Mouse (Mus musculus) heart, embryonic 10.5 days (tissue): ENCODE data around the gene Cd37. TPM values are rescaled to one million over a fixed set of nuclear protein-coding genes. Genes with fewer than 3 reads are reported as not detected.
A peak's percentile ranks its signal among the peaks of the same experiment; 100 is the strongest.

Experiments
- DNase-seq: peaks from one replicate; pipeline ENCODE4 v3.0.0-alpha.2; 2017; ENCODE audit warnings: low spot score
- H3K27ac ChIP-seq: fragments of 300-500 bp; sonication (generic); 2 replicates; pipeline ENCODE4 v1.5.1; 2016; ENCODE audit warnings: mild to moderate bottlenecking
- H3K27me3 ChIP-seq: fragments of 300-500 bp; sonication (generic); 2 replicates; pipeline ENCODE4 v1.6.1; 2016; ENCODE audit warnings: mild to moderate bottlenecking; ENCODE audit not compliant: poor library complexity, insufficient read depth, severe bottlenecking
- H3K36me3 ChIP-seq: fragments of 300-500 bp; sonication (generic); 2 replicates; pipeline ENCODE4 v1.6.1; 2016; ENCODE audit warnings: mild to moderate bottlenecking, moderate library complexity
- H3K4me1 ChIP-seq: fragments of 300-500 bp; sonication (generic); 2 replicates; pipeline ENCODE4 v1.6.1; 2016; ENCODE audit warnings: mild to moderate bottlenecking
- H3K4me3 ChIP-seq: fragments of 300-500 bp; sonication (generic); 2 replicates; pipeline ENCODE4 v1.5.1; 2016; ENCODE audit warnings: mild to moderate bottlenecking, moderate library complexity
- H3K9me3 ChIP-seq: fragments of 300-500 bp; sonication (generic); 2 replicates; pipeline ENCODE4 v1.6.1; 2016; ENCODE audit warnings: mild to moderate bottlenecking, moderate library complexity
- WGBS: fragments of 180-500 bp; shearing (Covaris S2); methylation state at CpG from one replicate; pipeline ENCODE4 v1.1.7; 2016; 5-methylcytosine and 5-hydroxymethylcytosine counted together
- polyA plus RNA-seq: library from polyadenylated mRNA; unstranded; fragments of >200 nt; fragmentation: Nextera tagmentation; extraction: Ambion mirVana; gene quantifications from 2 replicates; pipeline ENCODE4 v1.2.1, GENCODE M21; 2016

Cd37 gene
- polyA plus RNA-seq, 1 experiment from 2014 or later: 2.3 TPM

DNA sequence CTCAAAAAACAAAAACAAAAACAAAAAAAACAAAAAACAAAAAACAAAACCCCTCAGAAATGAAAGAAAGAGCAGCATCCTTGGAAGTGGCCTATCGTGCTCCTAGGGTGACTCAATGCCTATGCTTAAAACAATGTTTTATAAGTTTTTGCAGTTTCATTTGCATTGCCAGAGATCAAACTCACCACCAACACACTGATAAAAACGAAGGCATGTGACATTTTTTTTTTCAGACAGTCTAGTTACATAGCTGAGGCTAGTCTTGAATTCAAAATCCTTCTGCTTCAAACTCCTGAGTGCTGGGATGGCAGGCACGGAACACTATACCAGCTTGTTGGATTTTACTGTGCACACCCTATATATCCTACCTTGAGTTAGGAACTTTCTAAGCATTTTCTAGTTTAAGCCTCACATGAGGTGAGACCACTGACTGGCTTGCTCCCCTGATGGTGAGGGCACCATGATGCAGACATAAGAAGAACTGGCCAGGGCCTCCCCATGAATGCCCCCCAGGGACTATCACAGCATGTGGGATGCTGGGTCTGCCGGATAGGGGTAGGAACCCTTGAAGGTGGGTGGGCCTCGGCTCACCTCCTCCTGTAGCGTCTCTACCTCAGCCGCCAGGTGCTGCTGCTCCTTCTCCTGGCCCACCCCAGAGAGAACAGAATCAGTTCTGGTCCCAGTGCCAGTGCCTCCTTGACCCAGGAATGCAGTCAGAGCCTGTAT, 46.2 kb downstream of the Cd37 start:
- no peaks in the 10 kb centered on the region for H3K36me3 ChIP-seq
- WGBS: 78% methylated on average over 7 of the region's 7 CpGs
- peaks cover 75% of the 10 kb centered on the region for H3K27me3 ChIP-seq
- no peak for DNase-seq
- peak overlapping the region; percentile 62 for H3K27ac ChIP-seq
- H3K9me3 ChIP-seq: no peaks in the 10 kb centered on the region
- H3K4me1 ChIP-seq: peaks cover 52% of the 10 kb centered on the region
- H3K4me3 ChIP-seq: no peak overlapping the region

DNA sequence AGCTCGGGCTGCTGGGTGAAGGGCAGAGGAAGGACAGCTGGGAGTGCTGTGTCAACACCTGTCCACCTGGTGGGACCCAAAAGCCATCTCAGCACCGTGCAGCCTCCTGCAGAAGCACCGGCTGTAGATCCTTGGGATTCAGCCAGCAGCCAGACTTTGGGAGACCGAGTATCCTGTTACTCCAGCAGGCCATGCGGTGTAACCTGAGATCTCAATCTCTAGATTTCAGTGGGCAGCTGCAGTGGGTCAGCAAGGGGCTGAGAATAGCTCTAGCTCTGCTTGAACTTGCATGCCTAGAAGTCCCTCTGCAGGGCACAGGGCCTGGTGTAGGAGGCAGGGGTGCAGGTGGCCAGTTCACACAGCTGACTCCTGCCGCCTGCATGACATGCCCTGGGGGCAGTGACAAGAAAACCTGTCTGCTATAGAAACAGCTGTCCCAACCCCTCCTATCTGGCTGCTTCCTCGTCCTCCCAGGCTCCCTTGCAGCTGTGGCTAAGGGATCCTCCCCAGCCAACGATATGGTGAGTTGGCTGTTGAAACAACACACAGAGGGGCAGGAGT, 47.0 kb downstream of the Cd37 start:
- DNase-seq: no peak
- WGBS: 16% methylated on average over 8 of the region's 8 CpGs
- Histone ChIP-seq H3K36me3 (no peaks in the 10 kb centered on the region), H3K4me1 (peaks cover 47% of the 10 kb centered on the region), H3K4me3 (no peak overlapping the region; the same call in 1 of the 2 replicates), H3K27ac (peak overlapping the region; percentile 37; the same call in 1 of the 2 replicates), H3K9me3 (no peaks in the 10 kb centered on the region), H3K27me3 (peaks cover 79% of the 10 kb centered on the region)

DNA sequence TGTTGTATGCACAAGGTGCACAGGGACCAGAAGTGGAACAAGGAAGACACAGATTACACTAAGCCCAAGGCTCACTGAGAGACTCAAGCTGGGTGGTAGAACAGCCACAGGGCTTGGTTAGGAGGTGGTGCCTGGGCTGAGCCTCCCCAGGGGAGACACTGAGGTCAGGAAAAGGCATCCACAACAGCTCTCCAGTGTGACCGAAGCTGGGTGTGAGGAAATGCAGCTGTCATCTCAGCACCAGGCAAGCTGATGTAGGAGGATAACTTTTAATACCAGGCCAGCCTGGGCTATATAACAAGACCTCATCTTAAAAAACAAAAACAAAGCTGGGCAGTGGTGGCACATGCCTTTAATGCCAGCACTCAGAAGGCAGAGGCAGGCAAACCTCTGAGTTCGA, 47.8 kb downstream of the Cd37 start:
- no peak for DNase-seq
- WGBS: 61% methylated on average over 2 of the region's 2 CpGs
- H3K4me3 ChIP-seq: no peak overlapping the region
- H3K27me3 ChIP-seq: peaks cover 79% of the 10 kb centered on the region
- H3K9me3 ChIP-seq: no peaks in the 10 kb centered on the region
- H3K27ac ChIP-seq: 0 out of 2 replicates have a peak overlapping the region, but pooled peaks have one; percentile 11
- H3K4me1 ChIP-seq: peaks cover 41% of the 10 kb centered on the region
- no peaks in the 10 kb centered on the region for H3K36me3 ChIP-seq

DNA sequence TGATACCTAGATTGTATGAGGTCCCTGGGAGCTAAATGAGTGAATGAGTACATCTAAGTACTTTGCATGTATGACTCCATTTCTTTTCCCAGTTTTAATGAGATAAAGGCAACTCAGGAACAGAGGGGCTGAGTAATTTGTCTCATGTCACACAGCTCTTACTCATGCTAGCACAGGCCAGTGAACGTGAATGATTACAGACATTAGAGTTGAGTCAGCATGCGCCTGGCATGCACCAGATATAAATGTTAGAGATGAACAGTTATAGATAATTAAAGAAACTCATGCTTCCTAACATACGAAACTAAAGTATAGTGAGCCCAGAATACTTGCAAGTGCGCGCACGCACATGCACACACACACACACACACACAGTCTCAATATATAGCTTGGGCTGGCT, 48.7 kb downstream of the Cd37 start:
- peaks cover 84% of the 10 kb centered on the region for H3K27me3 ChIP-seq
- WGBS: 88% methylated on average over 6 of the region's 6 CpGs
- H3K9me3 ChIP-seq: no peaks in the 10 kb centered on the region

DNA sequence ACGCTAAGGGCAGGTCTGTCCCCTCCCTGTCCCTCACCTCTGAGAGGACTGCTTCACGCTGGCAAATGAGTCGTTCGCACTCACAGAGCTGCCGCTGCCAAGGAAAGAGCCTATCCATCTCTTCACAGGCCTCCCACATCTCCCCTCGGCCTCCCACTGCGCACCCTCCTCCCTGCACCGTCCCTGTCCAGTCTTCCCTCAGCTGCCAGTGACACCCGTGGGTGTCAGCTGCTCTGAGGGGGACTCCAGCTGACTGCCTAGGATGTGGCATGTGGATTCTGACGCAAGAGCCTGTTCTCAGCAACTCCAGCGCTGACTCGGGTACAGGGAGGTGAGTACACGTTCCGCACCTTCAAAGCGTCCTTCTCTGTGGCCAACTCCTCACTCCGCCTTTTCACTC, 49.3 kb downstream of the Cd37 start:
- 45% methylated on average over 16 of the region's 16 CpGs for WGBS
- Histone ChIP-seq H3K4me1 (peaks cover 28% of the 10 kb centered on the region), H3K9me3 (no peaks in the 10 kb centered on the region), H3K27me3 (peaks cover 89% of the 10 kb centered on the region), H3K36me3 (no peaks in the 10 kb centered on the region), H3K27ac (no peak overlapping the region), H3K4me3 (no peak overlapping the region)
- no peak for DNase-seq

More for the DNA sequence above, 48.7 kb downstream of the Cd37 start:
- Histone ChIP-seq H3K4me3 (no peak overlapping the region), H3K27ac (no peak overlapping the region), H3K4me1 (peaks cover 31% of the 10 kb centered on the region), H3K36me3 (no peaks in the 10 kb centered on the region)
- no peak for DNase-seq

DNA sequence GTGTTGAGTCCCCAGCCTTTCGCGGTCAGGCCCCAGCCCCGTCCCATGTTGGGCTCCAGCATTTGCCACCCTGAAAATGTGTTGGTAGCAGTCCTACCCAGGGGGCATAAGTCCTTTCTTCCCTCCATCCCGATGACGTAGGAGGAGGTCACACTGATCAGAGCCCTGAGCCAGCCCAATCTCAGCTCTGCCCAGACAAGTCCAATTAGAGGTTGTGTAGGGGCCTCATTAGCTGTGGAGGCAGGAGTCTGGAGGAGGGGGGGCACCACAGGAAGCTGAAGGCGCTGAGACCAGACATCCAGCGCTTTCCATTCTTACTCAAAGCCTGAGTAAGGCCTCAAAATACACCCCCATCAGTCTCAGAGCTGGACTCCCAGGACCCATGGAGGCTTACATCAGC, 53.0 kb downstream of the Cd37 start:
- Histone ChIP-seq H3K27ac (no peak overlapping the region), H3K4me3 (no peak overlapping the region), H3K36me3 (no peaks in the 10 kb centered on the region), H3K4me1 (peaks cover 22% of the 10 kb centered on the region), H3K27me3 (peaks cover 98% of the 10 kb centered on the region), H3K9me3 (no peaks in the 10 kb centered on the region)
- no peak for DNase-seq
- WGBS: 67% methylated on average over 7 of the region's 7 CpGs

DNA sequence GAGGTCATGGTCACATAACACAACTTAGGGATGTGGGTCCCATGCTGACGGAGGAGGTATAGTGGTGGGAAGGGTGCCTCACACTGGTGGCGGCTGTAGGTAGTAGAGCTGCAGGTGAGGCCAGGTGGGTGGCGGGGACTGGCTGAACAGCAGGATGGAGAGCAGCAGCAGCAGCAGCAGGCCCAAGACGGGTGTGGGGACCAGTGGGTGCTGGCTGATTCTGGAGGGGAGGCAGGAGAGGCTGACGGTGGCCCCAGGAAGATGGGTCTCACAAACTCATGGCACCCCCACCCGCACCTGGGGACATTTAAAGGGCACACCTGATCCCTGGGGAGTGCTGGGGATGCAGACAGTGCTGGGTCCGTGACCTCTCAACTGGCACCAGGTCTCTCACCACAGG, 55.2 kb downstream of the Cd37 start:
- peaks cover 99% of the 10 kb centered on the region for H3K27me3 ChIP-seq
- peaks cover 26% of the 10 kb centered on the region for H3K4me1 ChIP-seq

More for the DNA sequence above, 55.2 kb downstream of the Cd37 start:
- Histone ChIP-seq H3K36me3 (no peaks in the 10 kb centered on the region), H3K9me3 (no peaks in the 10 kb centered on the region), H3K27ac (no peak overlapping the region), H3K4me3 (no peak overlapping the region)
- WGBS: 64% methylated on average over 7 of the region's 7 CpGs
- DNase-seq: no peak

Other genes starting within 250 kb of the Cd37 start
- 61.8 and 71.1 TPM in 2 replicates for gene Irf3, start 241.5 kb downstream of the Cd37 start, polyA plus RNA-seq
- gene Bcl2l12, start 240.4 kb downstream of the Cd37 start, polyA plus RNA-seq: 44.9 and 57.9 TPM in 2 replicates
- 40.5 and 41.0 TPM in 2 replicates for gene Scaf1, start 222.8 kb downstream of the Cd37 start, polyA plus RNA-seq
- 50.5 and 57.5 TPM in 2 replicates for gene Rras, start 221.2 kb downstream of the Cd37 start, polyA plus RNA-seq
- gene Prr12, start 186.2 kb downstream of the Cd37 start, polyA plus RNA-seq: 8.8 and 13.3 TPM in 2 replicates
- 59.9 and 65.2 TPM in 2 replicates for gene Nosip, start 176.7 kb downstream of the Cd37 start, polyA plus RNA-seq
- 15.0 and 16.8 TPM in 2 replicates for gene Prrg2, start 176.4 kb downstream of the Cd37 start, polyA plus RNA-seq
- 270 and 314 TPM in 2 replicates for gene Rcn3, start 146.9 kb downstream of the Cd37 start, polyA plus RNA-seq
- gene Fcgrt, start 135.3 kb downstream of the Cd37 start, polyA plus RNA-seq: 7.8 and 10.2 TPM in 2 replicates
- gene Rps11, start 114.7 kb downstream of the Cd37 start, polyA plus RNA-seq: 1,266 and 1,534 TPM in 2 replicates
- gene Rpl13a, start 110.4 kb downstream of the Cd37 start, polyA plus RNA-seq: 873 and 1,060 TPM in 2 replicates
- 0.36 and 0.58 TPM in 2 replicates for gene Gm45713, start 102.9 kb downstream of the Cd37 start, polyA plus RNA-seq
- 2.5 and 3.1 TPM in 2 replicates for gene Flt3l, start 102.7 kb downstream of the Cd37 start, polyA plus RNA-seq
- gene Pih1d1, start 84.8 kb downstream of the Cd37 start, polyA plus RNA-seq: 97.8 and 102 TPM in 2 replicates
- 45.2 and 45.7 TPM in 2 replicates for gene Aldh16a1, start 84.5 kb downstream of the Cd37 start, polyA plus RNA-seq
- 0.76 and 1.4 TPM in 2 replicates for gene Slc17a7, start 75.2 kb downstream of the Cd37 start, polyA plus RNA-seq
- not detected in 2 replicates for gene Gfy, start 59.5 kb downstream of the Cd37 start, polyA plus RNA-seq
- 0.41 TPM in 1 of 2 replicates, not detected in the other for gene Pth2, start 58.1 kb downstream of the Cd37 start, polyA plus RNA-seq
- 0.69 and 0.88 TPM in 2 replicates for gene Ccdc155, start 34.2 kb downstream of the Cd37 start, polyA plus RNA-seq
- gene Dkkl1, start 27.0 kb downstream of the Cd37 start, polyA plus RNA-seq: 1.2 and 1.9 TPM in 2 replicates
- gene Tead2, start 23.4 kb downstream of the Cd37 start, polyA plus RNA-seq: 161 and 210 TPM in 2 replicates
- gene Slc6a16, start 2.0 kb upstream of the Cd37 start, polyA plus RNA-seq: 0.50 and 0.83 TPM in 2 replicates
- gene Slc6a21, start 38.4 kb upstream of the Cd37 start, polyA plus RNA-seq: not detected in 2 replicates
- gene Trpm4, start 94.7 kb upstream of the Cd37 start, polyA plus RNA-seq: 13.5 and 15.2 TPM in 2 replicates
- gene Hrc, start 96.2 kb upstream of the Cd37 start, polyA plus RNA-seq: 17.9 and 31.4 TPM in 2 replicates
- gene Ppfia3, start 127.9 kb upstream of the Cd37 start, polyA plus RNA-seq: 2.4 and 2.9 TPM in 2 replicates
- gene Lin7b, start 131.5 kb upstream of the Cd37 start, polyA plus RNA-seq: 0.59 and 1.4 TPM in 2 replicates
- gene Snrnp70, start 156.6 kb upstream of the Cd37 start, polyA plus RNA-seq: 173 and 241 TPM in 2 replicates
- gene Kcna7, start 166.5 kb upstream of the Cd37 start, polyA plus RNA-seq: 0.28 and 0.45 TPM in 2 replicates
- 1.5 and 2.6 TPM in 2 replicates for gene Ntf5, start 174.6 kb upstream of the Cd37 start, polyA plus RNA-seq
- gene Lhb, start 181.7 kb upstream of the Cd37 start, polyA plus RNA-seq: not detected in 2 replicates
- gene Gys1, start 195.7 kb upstream of the Cd37 start, polyA plus RNA-seq: 79.9 and 124 TPM in 2 replicates
- gene Ruvbl2, start 199.0 kb upstream of the Cd37 start, polyA plus RNA-seq: 121 and 175 TPM in 2 replicates
- gene Ftl1, start 220.8 kb upstream of the Cd37 start, polyA plus RNA-seq: 4,578 and 4,939 TPM in 2 replicates
- 187 and 244 TPM in 2 replicates for gene Bax, start 227.8 kb upstream of the Cd37 start, polyA plus RNA-seq
- gene Tulp2, start 242.8 kb upstream of the Cd37 start, polyA plus RNA-seq: 2.6 and 2.9 TPM in 2 replicates
- not detected in 2 replicates for gene Gm45808, start 247.7 kb upstream of the Cd37 start, polyA plus RNA-seq
- 5.8 and 6.1 TPM in 2 replicates for gene Dhdh, start 249.7 kb upstream of the Cd37 start, polyA plus RNA-seq